Mouse (Mus musculus) T-helper 1 cell (primary cell): ENCODE measurements around the gene Runx1.

Source experiments
- in situ Hi-C: fragments of 300-600 bp; cut with MboI, MseI; formaldehyde crosslinking; loops from one replicate; pipeline ENCODE4 v1.15.1; 2025; ENCODE audit warnings: high pct_unique_total_duplicates

The Runx1 gene

DNA sequence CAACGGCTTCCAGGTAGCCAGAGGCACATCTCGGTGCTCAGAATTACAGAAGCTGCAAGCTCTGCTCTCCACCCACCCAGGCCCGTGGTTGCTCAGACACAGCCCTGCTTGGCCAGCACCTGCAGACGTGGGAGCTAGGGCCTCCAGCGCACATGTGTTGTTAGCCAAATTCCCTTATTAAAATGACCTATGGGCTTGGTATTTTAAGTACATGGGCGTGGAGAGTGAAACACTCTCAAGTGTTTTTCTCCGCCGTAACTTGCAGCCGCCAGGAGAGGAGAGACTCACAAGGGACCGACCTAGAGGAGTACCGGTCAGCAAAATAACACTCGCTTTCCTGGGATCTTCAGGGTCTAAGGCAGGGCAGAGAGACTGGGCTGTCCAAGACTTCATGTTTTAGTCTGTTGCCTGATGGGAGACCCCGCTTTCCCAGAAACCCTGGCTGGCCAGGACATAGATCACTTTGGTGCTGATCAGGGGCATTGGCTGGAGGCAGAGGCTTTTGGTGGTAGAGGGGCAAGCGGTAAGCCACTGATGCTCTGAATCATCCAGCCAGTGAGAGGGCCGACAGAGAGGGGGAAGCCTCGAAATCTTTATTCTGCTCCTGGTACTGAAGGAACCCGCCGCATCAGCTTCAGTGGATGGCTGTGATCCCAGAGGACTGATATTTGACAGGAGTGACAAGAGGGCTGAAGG, 151.7 kb downstream of the Runx1 start:
- in situ Hi-C loops: no loop called here

DNA sequence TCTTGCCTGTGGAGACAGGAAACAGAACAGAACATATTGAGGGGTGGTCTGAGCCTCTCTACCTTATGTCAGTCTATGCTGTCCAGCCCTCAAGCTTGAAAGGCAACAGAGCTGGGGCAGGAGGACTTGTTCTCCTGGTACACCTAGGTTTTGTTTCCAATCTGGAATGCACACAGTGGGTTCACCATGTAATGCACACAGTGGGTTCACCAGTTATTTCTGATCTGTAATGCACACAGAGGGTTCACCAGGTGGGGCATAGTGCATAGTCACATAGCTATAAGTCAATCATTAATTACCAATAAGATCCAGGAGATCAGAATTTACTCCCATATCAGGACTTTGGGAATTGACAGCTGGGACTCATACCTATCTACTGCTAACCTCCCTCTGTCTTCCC, 157.1 kb downstream of the Runx1 start:
- in situ Hi-C loops: loop anchor here (5.0 kb wide), 1 partner anchor 107 kb away; no protein-coding TSS in a partner anchor

DNA sequence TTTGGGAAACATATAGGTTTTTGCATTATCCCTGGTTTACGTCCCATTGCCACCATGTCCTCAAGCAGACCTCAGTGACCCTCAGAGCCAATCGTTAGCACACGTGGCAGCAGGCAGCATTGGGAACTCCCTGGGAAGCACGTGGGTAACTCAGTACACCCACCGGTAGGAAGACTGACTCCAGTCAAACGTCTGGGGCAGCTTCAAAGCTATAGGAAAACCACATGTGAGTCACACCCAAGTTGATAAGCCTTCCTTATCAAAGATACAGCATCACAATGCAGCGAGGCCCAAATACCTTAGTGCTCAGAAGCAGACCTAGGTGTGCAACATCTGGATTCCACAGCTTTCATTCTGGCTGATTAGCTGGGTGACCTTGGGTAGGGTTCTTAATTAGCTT, 164.2 kb downstream of the Runx1 start:
- in situ Hi-C loops: no loop called here

DNA sequence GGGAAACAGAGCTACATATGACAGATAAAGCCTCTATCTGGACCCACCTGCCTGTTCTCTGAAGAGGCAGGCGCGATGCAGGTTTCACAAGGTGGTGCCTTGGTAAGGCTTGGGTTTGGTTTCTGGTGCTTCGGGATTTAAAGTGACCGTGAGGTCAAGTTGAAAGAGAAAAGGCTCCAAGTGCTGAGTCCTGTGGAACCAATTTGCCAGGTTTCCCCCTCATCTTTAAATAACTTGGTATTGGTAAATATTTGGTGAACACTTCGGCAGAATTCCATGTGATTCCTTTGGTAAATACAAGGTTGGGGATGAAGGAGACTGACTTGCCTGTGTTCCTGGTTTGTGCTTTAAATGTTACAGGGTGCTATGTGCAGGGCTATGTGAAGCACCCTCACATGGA, 169.2 kb downstream of the Runx1 start:
- in situ Hi-C loops: no loop called here

DNA sequence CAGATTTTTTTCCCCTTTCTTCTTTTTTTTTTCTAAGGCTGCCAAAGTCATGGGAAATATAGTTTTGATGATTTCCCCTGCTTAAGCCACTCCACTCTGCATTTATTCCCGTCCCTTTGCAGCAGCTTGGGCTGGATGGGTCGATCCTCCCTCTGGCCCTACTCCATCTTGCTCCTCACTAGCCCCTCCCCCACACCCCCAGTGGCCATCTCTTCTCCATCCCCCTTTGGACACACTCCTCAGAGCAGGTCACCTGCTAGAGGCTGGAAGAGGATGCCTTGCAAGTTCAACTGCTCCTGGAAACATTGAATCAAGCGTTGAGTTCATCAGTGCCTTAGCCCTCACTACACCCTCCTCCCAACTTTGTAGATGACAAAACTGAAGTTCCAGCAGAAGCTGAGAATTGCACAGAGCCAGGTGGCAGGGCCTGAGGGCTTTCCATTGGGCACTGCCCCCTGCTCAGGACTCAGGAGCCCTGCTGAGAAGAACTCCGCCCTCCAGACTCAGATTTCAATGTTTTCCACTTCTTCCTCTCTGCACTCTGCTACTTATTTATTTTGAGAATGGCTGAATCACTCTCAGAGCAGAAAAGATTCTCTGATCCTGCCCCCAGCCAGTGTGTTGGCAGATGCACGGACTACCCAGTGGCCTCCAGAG, 171.5 kb downstream of the Runx1 start:
- in situ Hi-C loops: no loop called here

DNA sequence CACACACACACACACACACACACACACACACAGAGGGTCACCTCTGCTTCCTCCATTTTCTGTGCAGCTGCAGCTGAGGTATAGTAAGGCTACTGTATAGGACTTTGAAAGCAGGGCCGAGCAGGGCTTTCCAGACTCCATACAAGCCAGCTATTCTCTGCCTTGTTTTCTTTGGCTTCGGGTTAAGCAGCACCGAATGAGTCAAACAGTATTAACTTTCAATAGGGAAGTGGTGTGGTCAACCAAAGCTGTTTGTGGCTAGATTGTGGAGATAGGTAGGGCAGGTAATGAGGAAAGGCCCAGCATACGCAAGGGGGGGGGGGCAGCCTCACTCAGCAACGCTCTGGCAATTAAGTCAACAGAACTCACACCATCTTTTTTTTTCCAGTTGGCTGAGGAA, 172.1 kb downstream of the Runx1 start:
- in situ Hi-C loops: no loop called here

DNA sequence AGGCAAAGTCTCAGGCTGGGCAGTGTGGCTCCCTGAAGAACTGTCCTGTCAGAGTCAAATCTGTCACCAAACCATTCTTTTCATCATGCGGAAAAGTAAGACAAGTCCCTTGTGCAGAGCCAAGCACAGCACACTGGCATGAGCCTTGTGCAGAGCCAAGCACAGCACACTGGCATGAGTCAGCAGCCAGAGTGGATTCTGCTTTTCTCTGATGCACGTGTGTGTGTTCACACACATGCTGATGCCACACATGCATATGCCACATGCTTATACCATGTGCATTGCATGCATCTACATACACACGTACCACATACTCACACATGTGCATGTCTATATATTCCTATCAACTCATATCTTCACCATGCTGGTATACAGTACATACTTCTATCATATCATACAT, 174.7 kb downstream of the Runx1 start:
- in situ Hi-C loops: no loop called here

DNA sequence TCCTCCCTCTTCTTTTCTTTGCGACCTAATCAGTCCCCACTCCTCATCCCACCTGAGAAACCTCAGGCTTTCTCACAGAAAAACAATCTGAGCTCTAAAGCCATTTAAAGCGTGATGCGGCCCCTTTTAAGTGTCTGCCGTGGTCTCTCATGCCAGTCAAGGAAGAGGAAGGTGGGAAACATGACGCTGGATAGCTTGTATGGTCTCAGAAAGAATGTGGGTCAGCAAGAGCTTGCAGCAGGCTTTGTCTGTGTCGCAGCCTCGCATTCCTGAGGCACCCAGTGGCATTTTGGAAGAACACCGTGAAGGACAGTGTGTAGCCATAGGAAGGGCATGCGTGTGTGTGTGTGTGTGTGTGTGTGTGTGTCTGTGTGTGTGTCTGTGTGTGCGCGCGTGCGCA, 179.8 kb downstream of the Runx1 start:
- in situ Hi-C loops: no loop called here

DNA sequence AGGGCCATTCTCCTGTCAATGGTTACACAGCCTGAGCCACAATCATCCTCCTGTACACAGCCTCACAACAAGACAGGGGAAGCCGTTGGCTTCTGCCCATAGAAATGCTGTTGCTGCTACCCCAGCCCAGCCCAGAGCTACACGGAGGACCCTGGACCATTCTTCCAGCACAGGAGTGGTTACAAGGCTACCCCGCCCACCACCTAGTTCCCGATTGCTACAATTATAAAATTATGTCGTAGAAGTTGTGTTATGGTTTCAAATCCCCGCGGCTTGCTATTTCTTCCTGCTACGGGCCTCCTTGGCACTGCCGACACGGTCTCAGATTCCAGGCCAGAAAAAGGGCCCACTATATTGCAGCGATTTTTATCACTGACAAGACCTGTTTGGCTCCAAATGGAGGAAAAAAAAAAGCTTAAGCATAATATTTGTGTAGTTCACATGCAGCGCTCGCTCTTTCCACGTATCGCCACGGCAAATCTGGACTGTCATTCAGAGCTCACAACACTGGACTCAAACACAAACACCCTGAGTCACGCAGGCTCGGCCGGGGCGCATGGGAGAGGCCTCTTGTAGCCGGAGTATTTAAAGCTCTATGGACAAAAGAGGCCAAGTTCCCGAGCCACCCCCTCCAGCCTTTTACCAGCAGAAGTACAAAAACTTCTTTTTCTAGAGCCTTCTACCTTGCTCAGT, 180.4 kb downstream of the Runx1 start:
- in situ Hi-C loops: no loop called here

DNA sequence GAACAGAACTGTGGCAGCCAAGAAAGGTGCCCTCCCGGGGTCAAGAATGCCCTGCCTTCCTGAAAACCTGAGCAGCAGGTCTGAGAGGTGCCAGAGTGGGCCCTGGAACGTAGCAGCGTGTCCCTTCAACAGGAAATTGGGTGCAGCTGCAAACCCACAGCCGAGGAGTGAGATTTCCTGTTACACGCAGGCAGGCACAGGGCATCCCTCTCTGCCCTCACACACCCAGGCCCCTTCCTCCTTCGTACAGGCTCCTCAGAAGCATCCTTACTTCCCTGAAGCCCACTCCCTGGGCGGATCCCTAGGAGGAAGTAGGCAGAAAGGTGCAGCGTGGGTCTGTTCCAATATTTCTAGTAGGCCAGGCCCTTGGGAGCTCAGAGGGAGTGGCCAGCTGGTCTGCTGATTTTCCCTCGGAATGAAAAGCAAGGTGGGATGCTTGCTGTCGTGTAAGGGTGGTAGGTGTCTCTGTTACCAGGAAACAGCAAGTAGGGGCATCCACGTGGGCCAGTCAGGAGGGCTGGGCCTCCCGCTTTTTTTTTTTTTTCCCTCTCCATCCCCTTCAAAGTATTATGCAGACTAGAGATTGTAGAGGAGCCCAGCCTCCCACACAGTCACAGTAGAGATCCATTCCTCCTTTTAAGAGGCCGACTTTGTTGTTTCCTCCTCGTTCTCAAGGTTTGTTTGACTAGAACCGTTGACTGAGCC, 181.1 kb downstream of the Runx1 start:
- in situ Hi-C loops: no loop called here

DNA sequence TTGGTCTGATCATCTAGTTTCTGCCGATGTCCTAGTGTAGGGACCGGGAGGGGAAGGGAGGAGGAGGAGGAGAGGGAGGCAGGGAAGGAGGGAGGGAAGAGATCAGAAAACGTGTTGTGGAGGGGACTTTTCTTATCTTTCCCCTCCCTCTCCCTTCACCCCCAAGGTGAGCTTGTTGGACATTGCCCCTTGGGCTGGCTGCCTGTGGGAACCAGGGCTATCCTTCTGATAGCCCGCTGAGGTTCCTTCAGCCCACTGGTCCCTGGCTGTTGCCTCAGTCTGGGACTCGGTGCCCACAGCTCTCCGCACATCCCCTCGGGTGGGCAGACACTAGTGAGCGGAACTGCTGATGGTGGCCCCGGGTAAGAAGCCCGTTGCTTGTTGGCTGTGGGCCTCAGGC, 181.6 kb downstream of the Runx1 start:
- in situ Hi-C loops: no loop called here

DNA sequence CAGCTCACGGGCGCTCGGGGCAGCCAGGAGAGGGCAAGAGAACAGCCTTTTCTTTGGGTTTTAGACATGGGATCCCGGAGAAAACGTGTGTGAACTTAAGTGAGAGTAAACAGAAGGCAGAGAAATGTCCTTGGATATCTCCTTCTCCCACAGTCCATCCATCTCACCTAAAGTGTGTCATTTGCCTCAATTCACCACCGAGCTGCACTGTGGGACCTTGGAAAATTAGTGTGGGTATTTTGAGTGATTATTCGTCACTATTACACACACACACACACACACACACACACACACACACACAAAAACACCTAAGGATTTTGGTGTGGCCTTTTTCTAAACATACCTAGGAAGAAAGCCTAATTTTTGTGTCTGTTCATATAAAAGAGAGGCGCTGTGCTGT, 183.7 kb downstream of the Runx1 start:
- in situ Hi-C loops: no loop called here

DNA sequence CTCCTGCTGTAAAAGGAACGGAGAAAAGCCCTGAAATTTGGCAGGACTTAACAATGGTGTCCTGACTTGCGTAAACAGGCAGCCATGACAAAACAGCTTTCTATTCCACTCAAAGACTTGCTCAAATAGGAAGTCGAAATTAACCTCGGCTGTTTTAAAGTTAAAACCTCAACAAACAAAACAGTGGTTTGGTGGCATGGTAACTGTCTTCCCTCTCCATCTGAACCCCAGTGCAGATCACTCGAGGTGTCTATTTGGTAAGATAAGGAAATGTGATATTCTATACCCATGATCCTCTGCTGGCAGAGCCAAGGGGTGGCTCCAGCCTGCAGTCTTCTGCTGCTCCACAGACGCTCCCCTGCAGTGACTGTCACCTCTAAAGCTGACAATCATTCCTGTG, 184.9 kb downstream of the Runx1 start:
- in situ Hi-C loops: no loop called here

DNA sequence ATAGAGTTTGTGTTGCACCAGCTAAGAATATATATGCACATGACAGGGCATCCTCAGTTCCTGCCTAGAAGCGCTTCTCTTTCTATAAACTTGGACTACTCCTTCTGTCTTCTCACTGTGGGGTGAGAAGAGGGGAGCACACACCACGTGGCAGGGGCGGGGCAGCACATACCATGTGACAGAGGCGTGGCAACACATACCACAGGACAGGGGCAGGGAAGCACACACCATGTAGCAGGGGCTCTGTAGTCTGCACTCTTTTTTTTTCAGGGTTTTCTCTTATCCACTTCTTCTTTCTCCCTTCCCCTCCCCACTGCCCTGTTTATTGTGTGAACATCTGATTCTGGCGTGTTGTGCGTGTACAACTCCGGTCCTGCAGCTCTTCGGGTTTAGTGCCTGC, 186.9 kb downstream of the Runx1 start:
- in situ Hi-C loops: no loop called here

DNA sequence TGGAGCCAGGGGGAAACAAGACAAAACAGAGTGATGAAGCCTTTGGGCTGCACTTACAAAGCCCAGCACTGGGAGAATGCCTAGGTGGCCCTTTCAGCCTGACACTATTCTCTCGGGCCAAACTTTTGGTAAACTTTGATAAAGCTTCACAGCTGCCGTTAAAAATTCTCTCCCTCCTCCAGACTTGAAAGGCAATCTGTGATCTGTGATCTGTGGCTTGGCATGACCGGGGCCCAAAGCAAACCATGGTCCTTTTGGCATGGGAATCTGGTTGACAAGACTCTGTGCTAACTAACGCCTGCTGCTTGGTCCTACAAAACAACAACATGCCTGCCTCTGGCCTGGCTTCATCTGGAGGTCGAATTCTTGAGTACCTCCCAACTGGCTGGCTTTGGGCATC, 188.9 kb downstream of the Runx1 start:
- in situ Hi-C loops: no loop called here

DNA sequence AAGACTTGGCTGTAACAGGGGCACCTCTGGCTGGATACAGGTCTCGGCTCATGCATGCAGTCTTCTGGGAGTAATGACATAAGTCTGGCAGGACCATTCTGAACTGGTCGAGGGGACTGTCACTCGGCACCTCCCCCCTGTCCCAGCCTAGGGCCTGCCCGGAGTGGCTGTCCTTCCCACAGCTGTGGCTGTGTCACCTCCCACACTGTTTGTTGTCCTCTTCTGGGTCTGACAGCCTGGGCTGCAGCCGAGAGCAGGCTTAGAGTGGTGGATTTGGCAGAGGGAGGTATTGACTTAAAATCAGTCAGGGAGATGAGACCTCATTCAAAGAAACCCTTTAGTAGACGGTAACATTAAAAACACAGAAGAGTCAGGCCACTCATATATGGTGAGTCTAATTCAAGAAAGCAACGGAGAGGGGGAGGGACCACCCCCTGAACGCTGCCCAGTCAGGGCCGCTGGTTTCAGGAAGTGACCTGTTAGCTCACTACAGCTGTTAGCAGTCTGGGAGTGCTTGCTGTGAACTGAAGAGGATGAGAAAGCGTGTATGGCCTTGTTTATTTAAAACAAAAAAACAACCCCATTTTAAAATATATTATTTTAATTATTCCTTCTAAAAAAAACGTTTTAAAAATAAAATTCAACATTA, 193.7 kb downstream of the Runx1 start:
- in situ Hi-C loops: no loop called here

DNA sequence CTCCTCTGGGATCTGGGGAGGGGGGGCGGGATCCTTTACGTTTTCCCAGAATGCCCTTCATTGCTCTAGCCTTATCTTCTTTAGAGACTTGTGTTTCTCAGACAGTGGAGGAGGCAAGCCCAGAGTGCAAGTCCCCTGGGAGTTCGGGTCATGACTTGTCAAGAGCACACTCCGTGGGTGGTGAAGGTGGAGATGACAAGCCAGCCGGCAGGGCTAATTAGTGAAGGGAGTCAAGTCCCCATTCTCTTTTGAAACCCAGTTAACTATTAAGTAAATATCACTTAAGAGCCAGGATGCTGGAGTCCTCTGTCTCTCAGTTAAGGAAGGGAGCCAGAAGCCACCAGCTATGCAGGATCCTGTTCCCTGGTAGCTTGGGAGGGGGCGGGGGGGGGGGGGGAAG, 194.3 kb downstream of the Runx1 start:
- in situ Hi-C loops: no loop called here

DNA sequence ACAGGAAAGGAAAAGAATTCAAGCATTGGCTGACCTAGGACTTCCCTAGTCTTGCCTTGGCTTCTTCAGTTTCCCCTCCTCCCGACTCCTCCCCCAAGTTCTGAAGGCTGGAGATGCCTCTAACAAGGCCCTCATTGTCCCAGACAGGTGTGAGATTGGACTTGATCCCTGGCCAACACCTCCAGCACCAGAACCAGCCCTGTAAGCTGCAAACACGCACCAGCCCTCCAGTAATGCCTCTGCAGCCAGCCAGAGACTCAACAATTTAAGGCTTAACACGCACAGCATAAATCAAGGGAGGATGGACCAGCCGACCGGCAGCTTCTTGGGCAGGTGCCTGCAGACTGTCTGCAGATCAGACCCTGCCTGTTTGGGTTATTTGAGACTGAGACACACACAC, 195.0 kb downstream of the Runx1 start:
- in situ Hi-C loops: no loop called here

DNA sequence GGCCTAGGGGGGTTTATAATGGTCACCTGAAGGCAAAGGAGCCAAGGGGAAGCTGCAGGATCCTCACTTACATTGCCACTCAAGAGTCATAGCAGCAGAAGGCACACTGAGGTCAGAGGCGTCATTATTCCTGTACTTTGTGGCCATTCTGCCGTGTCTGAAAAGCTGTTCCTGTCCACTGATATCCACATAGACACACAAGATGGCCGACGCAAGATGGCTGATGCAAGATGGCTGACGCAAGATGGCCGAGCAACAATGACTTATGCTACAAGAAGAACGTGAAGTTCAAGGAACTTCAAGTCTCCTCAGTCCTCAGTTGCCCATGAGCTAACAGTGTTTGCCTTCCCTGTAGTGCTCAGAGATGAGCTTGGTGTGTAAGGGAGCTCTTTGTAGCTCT, 196.1 kb downstream of the Runx1 start:
- in situ Hi-C loops: no loop called here

DNA sequence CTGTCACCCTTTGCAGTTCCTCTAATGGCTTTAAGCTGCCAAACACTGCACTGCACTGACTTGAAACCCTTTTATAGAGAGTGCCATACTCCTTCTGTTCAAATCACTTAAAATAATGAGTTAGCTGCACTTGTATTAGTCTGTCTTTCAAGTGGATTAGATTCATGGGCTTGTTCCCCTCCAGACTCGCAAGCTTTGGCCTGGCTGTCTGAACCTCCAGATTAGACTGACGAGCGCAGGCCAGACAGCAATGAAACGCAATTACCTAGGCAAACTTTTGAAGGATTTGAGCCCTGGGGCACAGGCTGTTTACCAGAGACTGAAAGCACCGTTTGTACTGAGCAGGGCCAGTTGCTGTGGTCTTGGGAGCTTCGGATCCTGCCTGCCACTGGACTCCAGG, 198.7 kb downstream of the Runx1 start:
- in situ Hi-C loops: no loop called here

DNA sequence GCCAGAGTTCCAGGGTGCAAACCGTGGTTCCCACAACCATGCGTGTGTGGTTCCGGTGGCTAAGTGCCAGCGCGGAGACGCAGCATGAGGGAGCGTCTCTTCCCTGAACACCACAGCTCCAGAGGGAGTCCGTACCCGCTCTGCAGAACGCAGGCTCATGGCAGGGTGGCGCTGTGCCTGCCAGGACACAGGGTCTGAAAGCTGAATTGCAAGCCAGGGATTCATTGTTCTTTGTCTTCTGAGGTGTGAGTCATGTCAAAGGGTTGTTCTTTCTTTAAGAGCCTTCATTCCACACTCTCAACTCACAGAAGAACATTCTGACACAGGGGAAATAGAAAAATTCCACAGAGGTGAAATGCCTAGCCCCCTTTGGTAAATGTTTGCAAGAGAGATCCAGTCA, 202.0 kb downstream of the Runx1 start:
- in situ Hi-C loops: no loop called here

DNA sequence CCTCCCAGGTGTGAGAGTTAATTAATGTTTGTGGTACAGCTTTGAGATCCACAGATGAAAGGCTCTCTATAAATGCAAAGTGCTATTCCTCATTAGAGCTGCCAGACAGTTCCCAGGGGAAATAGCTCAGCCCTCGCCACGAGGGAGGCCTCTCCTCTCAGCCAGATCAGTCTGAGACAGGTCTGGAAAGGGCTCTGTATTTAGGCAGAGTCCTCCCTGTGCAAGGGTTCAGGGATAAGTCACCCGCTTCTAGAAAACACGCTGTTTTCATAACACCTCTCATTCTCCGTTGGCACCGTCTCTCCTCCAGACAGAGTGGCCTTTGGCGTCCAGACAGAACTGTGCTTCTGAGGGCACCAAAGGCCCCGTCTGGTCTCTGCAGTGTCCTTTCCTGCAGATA, 204.1 kb downstream of the Runx1 start:
- in situ Hi-C loops: no loop called here
